Mouse (Mus musculus) urinary bladder, adult 2 months (tissue): ENCODE results near the gene Lenep. TPM values are rescaled to one million over a fixed set of nuclear protein-coding genes. Genes with fewer than 3 reads are reported as not detected.
"Not testable (repeated sequence)": the region's sequence is repeated elsewhere in the genome, so short reads cannot be mapped to it uniquely, and the experiment has no call there.

ENCODE experiments used
- DNase-seq: peaks from one replicate; pipeline ENCODE4 v3.0.0; 2022; ENCODE audit warnings: low spot score
- polyA plus RNA-seq: library from polyadenylated mRNA; depleted of rRNA; stranded (reverse); fragments of >200 nt; gene quantifications from 2 replicates; pipeline ENCODE4 v1.2.3, GENCODE M21; 2012; rRNA removed

Gene Lenep
- 1.2 and 1.5 TPM in 2 replicates for polyA plus RNA-seq

DNA sequence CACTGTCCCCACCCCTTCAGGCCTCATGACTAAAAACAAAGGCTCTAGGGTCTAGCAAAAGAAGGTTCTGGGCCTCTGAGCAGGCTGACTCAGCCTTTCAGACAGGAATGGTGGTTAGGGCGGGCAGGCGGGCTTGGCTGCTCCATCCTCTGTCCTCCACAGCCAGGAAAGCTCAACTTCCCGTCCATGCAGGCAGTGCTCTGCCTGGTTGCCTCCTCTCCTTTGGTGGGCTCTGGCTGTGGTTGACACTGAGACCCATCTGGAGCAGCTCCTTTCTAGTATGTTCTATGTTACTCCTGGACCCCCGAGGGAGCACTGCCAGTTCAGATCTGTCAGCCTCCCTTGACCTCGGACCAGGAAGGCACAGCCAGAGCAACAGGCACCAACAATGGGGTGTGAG lies at the start of gene Lenep:
Lenep (minus strand) TSS at position 101 of the 400 bp plus-strand sequence.
- no peak for DNase-seq

DNA sequence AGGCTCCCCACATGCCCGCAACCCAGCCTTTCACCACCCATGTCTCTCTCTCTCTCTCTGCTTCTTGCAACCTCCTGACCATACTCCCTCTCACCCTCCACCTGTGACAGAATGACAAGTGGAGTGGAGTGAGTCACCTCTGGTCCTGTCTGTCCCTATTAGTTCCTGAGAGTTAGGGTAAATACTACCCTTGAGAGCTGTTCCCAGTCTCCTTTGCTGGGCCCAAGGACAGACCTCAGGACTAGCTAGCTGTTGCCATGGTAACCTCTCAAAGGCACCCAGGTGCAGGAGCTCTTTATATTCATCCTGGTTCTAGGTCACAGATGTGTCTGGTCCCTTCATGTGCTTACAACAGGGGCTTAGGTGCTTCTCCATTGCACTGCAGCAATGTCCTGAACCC lies 49.3 kb upstream of the Lenep start:
- DNase-seq: no peak

DNA sequence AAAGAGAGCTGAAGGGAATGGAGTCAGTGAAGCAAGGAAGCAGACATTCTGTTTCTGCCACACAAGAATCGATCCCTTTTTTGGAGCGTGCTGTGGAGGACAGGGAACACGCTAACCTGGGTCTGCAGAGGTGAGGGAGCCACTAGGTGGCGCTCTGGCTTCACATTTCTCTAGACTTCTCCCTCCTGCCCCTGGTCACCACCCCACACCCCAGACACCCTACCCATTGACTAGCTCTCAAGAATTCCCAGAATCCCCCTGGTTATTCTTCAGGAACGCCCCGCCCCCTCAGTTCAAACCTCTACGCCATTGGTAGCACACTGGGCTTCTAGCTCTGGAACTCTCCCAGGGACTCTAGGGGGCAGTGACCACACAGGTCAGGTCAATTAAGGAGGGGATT lies 46.9 kb upstream of the Lenep start:
- no peak for DNase-seq

DNA sequence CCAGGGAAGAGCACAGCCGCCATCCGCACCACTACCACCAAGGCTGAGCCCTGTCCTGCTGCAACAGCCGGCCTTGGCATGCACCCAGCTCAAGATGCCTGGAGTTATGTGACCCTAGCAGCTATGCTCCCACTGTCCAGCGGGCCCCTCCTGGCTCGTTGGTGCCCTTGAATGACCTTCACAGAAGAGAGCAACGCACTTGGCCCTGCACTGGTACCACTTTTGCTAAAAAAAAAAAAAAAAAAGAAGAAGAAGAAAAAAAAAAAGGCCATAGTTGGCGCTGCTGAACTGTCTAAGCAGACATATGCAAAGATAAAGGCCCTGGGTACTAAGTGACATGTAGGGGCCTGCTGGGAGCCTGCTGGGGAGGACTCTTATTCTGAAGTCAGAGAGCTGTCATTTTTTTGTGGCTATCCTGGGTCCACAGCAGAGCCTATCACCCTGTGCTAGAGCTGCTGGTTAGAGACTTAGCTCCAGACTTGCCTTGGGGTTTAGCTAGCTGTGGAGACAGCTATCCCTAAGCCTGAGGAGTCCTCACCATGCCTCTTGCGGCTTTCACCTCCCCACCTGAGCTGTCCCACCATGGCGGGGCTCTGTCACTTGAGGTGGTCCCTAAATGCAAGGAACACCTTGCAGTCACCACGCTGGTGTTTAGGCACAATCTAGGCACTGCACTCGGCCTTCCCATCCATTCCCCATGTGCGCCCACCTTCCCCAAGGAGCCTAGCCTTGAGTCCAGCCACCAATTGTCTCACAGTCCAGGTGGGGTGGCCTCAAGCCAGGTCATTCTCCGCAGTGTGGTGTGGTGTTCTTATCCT lies 46.3 kb upstream of the Lenep start:
- no peak for DNase-seq

DNA sequence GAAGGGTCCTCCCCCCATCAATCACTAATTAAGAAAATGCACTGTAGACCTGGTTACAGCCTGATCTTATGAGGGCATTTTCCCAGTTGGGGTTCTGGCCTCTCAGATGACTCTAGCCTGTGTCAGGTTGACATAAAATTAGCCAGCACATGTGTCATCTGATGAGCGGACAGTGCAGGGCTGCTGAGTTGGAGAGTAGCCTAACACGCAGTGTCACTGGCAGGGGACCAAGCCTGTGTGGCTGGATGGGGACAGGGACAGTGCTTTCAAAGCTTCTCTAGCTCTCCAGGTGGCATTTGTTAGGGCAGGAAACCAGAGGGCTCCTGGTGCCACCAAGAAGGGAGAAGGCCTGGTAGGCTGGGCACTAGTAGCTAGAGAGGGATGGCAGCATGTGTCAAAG lies 38.1 kb upstream of the Lenep start:
- DNase-seq: no peak

DNA sequence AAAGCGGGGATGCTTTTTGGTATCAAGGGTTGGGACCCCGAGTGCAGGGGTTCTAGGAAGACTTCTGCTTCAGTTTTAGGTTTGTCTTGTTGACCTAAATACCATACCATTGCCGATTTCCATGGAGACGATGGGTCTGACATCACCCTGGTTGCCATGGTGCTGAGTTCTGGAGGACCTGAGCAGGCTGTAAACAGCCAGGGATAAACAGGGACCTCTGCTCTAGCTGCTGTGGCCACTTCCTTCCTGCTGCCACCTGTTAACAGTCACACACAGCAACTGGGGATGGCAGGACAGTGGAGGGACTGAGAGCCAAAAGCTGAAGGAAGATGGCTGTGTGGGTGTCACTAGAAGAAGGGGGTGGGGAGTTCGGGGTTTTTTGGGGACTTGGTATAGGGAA lies 34.7 kb upstream of the Lenep start:
- no peak for DNase-seq

DNA sequence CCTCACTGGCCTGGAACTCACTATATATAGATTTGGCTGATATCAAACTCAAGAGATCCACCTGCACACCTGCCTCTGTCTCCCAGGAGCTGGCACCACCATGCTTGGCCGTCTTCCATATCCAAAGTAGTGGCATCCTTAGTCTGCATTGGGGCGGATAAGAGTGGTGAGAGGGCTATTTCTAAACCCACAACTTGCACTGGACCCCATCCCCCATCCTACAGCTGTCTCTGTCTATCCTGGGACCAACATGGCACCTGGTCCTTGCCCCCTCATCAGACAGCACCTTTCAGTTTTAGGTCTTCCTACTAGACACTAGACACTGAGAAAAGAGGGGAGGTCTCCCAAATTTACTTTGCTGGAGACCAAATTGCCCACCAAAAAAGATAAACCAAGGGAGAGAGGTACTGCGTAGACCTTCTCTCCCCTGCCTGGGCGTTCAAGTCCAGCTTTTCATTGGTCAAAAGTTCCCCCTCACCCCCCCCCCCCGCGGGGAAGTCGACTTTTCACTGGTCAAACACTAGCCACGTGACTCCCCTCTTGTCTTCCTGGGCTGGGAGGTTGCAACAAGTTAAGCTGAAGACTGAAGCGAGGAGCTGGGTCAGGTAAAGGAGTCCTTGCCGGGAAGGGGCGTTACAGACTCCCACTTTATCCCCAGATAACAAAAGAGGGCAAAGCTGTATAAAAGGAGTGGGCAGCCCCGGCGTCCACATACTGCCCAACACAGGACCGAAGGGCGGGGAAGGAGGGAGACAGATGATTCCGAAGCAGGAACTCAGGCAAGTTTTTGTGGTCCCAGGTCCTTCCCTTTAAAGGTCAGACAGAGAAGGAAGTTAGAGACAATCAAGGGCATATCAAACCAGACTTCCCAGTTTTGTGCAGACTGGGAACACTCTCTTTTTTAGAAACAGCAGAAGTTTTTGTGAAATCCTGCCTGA lies 33.9 kb upstream of the Lenep start, which contains the start of gene Pbxip1:
Pbxip1 (plus strand) TSS at position 531 of the 938 bp plus-strand sequence.
- DNase-seq: no peak

DNA sequence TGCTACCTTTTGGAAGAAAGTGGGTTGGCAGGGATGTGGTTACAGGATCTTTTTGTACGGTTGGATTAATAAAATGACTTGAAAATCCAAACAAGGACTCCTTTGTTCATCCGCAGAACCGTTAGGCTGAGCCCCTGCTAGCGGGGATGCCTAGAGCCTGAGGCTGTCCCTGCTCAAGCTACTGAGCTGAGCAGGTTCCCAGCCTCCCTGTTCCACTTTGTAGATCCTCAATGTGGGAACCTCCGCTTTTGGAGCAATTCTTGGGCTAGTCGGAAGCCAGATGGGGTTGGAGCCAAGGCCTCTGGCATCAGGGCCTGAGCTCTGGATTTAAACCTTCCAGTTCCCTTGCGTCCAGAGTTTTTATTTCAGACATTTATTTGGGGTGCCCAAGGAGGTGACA lies 32.4 kb upstream of the Lenep start:
- DNase-seq: no peak

DNA sequence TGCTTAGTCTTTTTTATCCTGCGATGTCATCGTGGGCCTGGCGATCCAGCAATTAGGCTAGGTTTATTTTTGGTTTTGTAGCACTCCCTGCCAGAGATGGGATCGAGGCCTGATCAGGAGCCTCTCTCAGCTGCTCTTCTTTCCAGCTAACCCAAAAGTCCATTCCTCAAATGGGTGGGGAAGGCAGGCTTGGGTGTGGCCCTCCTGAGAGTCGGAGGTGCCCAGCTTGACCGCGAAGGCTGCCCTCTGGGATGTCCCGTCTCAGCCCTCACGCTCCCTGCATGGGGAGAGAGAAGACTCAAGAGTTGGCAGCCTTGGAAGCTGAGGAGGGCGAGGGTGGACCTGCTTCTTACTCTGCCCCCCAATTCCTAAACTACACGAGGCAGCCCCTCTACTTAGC lies 31.9 kb upstream of the Lenep start:
- no peak for DNase-seq

DNA sequence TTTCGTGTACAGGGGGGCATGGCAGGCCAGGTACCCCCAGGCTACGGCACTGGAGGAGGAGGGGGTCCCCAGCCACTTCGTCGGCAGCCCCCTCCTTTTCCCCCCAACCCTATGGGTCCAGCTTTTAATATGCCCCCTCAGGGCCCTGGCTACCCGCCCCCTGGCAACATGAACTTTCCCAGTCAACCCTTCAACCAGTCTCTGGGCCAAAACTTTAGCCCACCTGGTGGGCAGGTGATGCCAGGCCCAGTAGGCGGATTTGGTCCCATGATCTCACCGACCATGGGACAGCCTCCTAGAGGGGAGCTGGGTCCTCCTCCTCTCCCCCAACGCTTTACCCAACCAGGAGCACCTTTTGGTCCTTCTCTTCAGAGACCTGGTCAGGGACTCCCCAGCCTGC lies 30.0 kb upstream of the Lenep start:
- DNase-seq: no peak

DNA sequence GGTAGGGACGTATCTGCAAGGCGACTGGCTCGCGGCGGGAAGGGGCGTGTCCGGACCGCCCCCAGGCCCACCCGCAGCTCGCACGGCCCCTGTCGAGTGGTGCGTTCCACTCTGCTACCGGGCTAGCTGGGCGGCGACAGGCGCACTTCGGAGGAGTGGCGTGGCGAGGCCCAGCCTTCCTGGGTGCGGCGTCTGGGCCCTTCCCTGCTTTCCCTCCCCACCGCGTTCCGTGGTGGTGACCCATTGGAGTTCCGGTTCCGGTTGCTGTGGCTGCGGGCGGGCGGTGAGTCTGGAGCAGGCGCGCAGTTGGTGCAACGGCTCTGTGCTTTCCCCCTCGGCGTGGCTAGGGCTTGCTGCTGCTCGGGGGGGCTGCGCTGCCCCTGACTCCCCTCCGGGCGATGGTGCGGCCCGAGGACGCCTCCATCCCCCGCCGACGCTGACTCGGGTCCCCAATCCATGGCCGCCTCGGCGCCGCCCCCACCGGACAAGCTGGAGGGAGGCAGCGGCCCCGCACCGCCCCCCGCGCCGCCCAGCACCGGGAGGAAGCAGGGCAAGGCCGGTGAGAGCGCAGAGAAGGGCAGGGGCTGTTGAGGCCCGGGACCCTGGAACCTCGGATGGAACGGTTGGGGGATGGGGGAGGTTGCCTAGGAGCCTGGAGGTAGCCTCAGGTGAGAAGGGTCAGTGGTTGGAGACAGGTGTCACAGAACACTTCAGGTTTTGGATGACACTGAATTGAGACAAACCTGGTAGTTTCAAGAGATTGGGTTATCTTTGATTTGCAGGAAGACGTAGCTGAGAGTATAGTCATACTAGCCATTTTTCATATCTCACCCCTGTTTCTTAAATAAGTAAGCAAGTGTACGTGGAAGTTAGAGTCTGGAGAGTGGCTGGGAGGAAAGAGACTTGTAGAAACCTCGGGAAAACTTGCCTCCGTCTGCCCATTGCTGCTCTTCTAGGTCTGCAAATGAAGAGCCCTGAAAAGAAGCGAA lies 27.9 kb upstream of the Lenep start, which contains the start of gene Pygo2:
Pygo2 (plus strand) TSS at position 44 of the 989 bp plus-strand sequence.
- DNase-seq: peak; percentile 90

DNA sequence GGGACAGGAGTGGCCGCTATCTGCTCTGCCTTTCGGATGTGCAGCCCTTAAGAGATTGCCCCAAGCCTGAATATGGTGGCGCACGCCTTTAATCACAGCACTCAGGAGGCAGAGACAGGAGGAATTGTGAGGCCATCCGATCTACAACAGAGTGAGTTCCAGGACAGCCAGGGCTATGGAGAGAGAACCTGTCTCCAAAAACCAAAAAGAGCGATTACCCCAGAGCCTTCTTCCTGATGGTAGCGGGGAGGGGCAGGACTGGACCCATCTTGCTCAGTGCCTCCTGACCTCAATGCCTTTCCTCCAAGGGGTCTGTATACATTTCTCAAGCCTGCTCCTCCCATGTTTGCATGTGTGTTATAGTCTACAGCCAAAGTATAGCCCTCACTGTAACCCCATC lies 26.4 kb upstream of the Lenep start:
- DNase-seq: not testable (repeated sequence)

DNA sequence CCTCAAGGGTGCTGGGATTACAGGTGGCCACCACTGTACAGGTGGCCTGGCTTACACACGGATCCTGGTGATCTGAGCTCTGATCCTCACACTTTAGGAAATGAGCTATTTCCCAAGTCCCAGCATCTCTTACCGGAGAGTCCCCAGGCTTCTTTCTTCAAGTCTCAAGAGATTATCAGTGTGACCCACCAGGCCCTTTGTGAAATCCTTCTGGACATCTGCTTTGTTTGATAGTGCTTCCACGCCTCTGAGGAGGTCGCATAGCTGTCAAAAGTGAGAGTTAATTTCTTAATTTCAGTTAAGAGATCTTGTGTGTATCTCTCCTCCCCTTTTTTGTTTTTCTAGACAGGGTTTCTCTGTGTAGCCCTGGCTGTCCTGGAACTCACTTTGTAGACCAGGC lies 23.3 kb upstream of the Lenep start:
- DNase-seq: no peak

DNA sequence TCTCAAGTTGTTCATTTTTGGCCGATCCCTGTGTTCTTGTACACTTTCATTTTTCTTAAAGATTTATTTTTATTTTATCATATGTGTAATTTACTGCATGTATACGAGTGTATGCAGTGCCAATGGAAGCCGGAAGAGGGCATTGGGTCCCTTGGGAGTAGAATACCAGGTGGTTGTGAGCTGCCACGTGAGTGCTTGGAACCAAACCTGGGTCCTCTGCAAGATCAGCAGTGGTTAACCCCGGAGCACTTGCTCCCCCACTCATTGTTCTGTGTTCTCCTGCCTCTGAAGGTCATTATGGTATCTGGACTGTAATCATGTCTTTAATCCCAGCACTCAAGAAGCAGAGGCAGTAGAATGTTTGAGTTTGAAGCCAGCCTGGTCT lies 22.5 kb upstream of the Lenep start:
- no peak for DNase-seq

DNA sequence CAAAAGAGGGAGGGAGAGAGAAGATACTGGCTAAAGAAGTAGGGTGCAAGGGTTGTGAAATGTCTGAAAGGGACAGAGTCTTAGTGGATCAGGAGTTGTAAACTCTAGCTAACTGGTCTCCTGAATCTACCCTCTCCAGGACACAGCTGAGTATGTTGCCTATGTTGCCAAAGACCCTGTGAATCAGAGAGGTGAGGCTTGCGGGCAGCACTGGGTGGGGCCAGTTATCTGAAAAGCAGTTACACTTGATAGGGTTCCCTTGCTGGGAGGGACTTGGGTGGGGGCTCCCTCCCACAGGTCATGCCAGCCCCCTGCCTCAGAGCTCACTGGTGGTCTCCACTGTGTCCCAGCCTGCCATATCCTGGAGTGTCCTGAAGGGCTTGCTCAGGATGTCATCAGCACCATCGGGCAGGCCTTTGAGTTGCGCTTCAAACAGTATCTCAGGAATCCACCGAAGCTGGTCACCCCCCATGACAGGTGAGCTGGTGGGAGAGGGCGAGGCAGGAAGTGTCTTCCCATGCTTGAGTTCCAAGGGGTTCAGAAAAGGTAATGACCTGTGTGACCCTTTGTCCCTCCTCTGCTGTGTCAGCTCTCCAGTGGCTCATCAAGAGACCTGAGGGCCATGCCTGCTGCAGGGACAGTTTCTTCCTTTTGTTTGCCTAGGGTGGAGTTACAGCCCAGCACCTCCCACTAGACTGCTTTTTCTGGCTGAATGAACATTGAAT lies 22.0 kb upstream of the Lenep start:
- no peak for DNase-seq

DNA sequence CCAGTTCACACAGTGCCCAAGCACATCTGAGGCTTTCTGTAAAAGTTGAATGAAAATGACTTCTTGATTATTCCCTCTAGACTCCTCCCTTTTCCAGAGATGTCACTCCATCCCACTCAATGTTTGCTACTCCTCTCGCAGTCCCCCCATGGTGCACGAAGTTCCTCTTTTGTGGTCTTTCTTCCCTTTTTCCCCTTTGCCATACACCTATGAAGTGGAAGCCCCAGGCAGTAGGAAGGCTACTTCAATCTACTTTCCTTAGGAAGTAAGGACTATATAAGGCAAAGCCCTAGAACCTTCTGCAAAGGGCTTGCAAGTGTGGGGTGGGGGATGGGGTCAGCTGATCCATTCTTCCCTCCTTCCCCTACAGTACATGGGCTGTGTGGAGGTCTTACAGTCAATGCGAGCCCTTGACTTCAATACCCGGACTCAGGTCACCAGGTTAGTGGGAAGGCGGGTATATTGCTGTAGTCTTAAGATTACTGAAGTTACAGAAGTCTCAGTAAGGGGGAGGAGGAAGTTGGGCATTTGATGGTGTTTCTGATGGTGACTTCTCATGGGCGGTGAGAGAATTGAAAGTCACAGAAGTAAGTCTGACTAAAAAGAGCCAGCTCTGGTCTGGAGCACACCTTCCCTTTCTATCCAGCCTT lies 20.1 kb upstream of the Lenep start:
- DNase-seq: no peak

DNA sequence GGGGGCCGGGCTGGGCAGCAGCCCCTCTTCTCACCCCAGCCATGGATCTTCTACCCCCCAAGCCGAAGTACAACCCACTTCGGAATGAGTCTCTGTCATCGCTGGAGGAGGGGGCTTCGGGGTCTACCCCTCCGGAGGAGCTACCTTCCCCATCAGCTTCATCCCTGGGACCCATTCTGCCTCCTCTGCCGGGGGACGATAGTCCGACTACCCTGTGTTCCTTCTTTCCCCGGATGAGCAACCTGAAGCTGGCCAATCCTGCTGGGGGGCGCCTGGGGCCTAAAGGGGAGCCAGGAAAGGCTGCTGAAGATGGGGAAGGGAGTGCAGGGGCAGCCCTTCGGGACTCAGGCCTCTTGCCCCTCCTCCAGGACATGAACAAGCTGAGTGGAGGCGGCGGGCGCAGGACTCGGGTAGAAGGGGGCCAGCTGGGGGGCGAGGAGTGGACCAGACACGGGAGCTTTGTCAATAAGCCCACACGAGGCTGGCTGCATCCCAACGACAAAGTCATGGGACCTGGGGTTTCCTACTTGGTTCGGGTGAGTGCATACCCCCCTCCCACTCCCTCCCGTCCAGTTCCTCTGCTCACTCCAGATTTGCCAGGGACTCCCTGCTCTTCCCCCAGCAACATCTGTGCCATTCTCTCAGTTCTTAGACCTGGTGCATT lies 19.3 kb upstream of the Lenep start:
- DNase-seq: no peak

DNA sequence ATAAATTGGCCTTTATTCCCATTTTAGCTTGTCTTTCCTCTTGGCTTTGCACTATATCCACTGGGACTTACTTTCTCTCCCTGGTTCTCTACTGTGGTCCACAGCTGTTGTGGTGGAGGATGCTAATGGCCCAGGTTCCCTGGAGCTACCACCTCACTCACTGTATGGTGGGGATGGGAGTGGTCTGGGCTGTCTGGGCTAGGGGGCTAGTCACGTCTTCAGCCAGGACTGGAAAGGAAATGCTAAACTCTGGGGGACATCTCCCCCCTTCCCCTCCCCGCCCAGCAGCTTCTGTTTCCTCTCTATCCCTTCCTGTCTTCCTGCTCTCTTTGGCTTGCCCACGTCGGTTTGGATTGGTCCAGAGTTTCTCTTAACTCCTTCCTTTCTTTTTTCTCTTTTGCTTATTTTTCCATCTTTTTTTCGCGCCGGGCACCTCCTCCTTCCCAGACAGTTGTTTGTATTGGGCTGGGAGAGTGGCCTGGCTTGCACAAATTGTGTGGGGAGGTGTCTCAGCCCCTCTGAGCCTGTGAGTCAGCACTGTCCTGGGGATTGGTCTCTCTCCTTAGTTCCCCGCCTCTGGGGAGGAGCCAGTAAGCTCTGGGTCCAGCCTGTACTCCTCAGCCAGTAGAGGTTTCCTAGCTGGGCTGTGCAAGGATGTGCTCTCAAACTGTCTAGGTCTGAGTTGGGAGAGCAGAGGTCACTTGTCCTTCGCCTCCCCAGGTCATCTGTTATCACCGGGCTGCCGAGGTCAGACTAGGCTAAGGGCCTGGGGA lies 18.6 kb upstream of the Lenep start:
- peak; percentile 52 for DNase-seq

DNA sequence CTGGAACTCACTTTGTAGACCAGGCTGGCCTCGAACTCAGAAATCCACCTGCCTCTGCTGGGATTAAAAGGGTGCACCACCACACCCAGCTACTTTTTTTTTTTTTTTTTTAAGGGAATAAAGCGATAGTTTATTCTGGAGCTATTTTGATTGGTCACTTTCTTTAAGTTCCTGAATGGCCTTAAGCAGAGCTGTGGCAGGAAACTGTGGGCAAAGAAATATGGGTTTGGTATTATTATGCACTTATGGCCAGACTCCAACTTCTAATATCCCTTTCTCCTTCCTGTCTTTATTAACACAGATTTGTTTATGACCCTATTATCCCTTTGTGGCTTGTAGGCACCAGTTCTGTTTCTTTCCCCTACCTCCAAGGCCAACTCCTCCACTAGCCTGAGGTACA lies 17.8 kb upstream of the Lenep start:
- DNase-seq: no peak
